Mouse (Mus musculus) small intestine, adult 2 months (tissue): Measurements from ENCODE around the gene Krt14.
"Not testable (repeated sequence)": the region's sequence is repeated elsewhere in the genome, so short reads cannot be mapped to it uniquely, and the experiment has no call there.

Source experiments
- CTCF ChIP-seq: fragments of 200-500 bp; IDR thresholded peaks from 2 replicates; pipeline ENCODE4 v1.5.1; 2012; ENCODE audit warnings: low read depth, mild to moderate bottlenecking, control low read depth, inconsistent platforms, low read length, moderate library complexity, mixed read lengths; ENCODE audit not compliant: insufficient replicate concordance, insufficient read length; ENCODE audit errors: extremely low read depth
- POLR2A ChIP-seq: fragments of 200-500 bp; IDR thresholded peaks from 2 replicates; pipeline ENCODE4 v1.6.1; 2012; ENCODE audit warnings: low read depth, mild to moderate bottlenecking, control low read depth, inconsistent platforms, low read length, moderate library complexity

DNA sequence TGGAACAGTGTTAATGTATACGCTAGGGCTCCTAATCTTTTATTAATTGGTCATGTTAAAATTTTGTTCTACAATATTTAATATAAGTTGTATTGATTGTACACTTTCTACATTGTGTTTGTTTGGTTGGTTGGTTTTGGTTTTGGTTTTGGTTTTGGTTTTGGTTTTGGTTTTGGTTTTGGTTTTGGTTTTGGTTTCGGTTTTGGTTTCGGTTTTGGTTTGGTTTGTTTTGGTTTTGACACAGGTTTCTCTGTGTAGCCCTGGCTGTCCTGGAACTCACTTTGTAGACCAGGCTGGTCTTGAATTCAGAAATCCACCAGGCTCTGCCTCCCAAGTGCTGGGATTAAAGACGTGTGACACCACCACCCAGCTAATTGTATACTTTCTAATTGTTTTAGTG is 32.9 kb upstream of the Krt14 start:
- not testable (repeated sequence) for TF ChIP-seq CTCF, POLR2A
